Mouse (Mus musculus): ENCODE data around the gene Clta. TPM values are rescaled to one million over a fixed set of nuclear protein-coding genes. Genes with fewer than 3 reads are reported as not detected.

Clta gene
- polyA plus RNA-seq, 1 experiment from 2014 or later: 254 TPM

DNA sequence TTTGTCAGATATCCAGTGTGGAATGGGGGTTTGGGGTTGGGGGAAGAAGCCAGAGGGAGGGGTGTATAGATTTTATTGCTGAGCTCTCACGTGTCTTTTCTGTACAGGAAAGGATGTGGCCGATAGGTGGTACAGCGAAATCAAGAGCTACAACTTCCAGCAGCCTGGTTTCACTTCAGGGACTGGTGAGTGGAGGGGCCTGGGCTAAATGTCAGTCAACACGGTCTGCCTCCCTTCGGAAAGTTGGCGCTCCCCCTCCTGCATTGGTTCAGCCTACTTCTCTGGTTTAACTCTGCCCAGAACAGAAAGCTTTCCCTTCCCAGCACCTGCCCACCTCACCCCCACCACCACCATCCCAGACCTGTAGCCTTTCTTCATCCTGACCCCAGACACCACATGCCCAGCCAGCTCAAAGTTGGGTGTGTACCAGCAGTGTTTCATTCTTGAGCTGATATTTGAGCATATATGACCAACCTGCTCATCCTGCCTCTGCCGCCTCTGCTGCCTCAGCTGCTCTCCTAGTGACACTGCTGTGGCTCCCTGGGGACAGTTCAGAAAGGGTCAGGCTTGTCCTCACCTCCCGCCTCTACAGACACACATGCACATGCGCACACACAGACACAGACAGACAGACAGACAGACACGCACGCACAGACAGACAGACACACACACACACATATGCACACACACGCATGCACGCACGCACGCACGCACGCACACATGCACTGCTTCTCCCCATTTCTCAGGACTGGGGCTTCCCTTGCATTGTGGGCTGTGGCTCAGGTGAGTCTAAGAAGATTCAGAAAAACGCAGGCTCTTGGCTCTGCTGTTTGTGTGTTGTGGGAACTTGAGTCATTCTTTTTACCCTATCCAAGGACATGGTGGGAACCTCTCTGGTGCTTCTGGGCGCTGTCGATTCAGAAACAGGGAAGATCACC lies 33.6 kb upstream of the Clta start:
- no peak overlapping the region for H3K4me3 ChIP-seq
- H3K27me3 ChIP-seq: no peaks in the 10 kb centered on the region
- H3K9me3 ChIP-seq: no peaks in the 10 kb centered on the region
- no peak for ATAC-seq (ENCODE audit: insufficient number of reproducible peaks, insufficient read depth, low FRiP score, low TSS enrichment)
- H3K4me1 ChIP-seq: peaks cover 42% of the 10 kb centered on the region
- H3K4me2 ChIP-seq (replicated peaks): no peak overlapping the region
- WGBS: 83% methylated on average over 20 of the region's 20 CpGs
- H3K36me3 ChIP-seq: peaks cover 6% of the 10 kb centered on the region; the same call in 1 of the 2 replicates
- no peak overlapping the region for H3K9ac ChIP-seq
- H3K27ac ChIP-seq: no peak overlapping the region

DNA sequence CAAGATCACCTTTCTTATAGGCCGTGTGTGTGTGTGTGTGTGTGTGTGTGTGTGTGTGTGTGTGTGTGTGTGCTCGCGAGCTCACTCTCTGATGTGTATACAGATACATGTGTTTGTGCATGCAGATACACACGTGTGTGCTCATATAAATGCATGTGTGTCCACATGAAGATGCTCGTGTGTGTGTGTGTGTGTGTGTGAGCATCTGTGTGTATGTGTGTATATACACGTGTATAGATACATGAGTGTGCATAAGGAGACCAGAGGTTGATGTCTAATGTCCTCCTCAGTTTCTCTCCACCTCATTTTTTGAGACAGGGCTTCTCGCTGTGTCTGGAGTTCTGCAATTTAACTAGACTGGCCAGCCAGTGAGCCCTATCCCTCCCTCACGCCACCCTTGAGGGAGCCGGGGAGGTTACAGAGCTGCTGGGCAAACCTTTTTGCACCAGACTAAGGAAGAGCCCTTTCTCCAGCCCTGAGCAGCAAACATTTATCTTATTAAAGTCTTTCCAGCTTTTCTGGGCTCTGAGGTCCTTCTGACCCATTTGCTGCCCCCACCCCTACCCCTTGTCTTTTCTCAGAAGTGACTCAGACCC lies 32.6 kb upstream of the Clta start:
- Histone ChIP-seq H3K4me3 (no peak overlapping the region), H3K9ac (no peak overlapping the region; the same call in 1 of the 2 replicates), H3K9me3 (no peaks in the 10 kb centered on the region), H3K36me3 (peaks cover 6% of the 10 kb centered on the region; the same call in 1 of the 2 replicates), H3K4me1 (peaks cover 39% of the 10 kb centered on the region), H3K27ac (peak overlapping the region; percentile 88), H3K4me2 (replicated peaks) (peak overlapping the region; percentile 32), H3K27me3 (no peaks in the 10 kb centered on the region)
- 59% methylated on average over 9 of the region's 9 CpGs for WGBS
- peak; percentile 18 for ATAC-seq (ENCODE audit: insufficient number of reproducible peaks, insufficient read depth, low FRiP score, low TSS enrichment)

DNA sequence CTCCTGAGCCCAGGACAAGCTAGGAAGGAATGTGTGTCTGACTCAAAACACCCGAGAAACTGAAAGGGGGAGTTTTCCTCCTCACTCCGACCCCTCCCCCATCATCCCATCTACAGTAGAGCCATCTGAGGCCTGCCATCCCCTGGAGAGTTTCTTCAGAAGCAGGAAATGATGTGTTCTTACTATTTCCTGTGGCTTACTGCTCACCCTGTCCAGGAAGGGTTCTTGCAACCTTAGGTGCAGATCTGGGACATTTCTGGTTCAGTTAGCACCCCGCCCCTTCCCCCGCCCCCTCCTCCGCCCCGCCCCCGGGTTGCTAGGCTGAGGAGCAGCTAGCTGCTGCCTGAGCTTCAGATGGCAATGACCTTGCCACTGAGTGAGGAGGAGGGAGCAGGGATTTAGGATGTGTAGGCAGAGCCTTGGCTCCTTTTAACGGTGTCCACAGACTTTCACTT lies 32.1 kb upstream of the Clta start:
- H3K4me1 ChIP-seq: peaks cover 40% of the 10 kb centered on the region
- H3K27me3 ChIP-seq: no peaks in the 10 kb centered on the region
- peak overlapping the region; percentile 88 for H3K27ac ChIP-seq
- H3K9ac ChIP-seq: no peak overlapping the region
- H3K9me3 ChIP-seq: no peaks in the 10 kb centered on the region
- H3K4me2 ChIP-seq (replicated peaks): peak overlapping the region; percentile 32
- H3K4me3 ChIP-seq: no peak overlapping the region
- peak; percentile 63 for ATAC-seq (ENCODE audit: insufficient number of reproducible peaks, insufficient read depth, low FRiP score, low TSS enrichment)
- WGBS: 3% methylated on average over 8 of the region's 8 CpGs
- peaks cover 6% of the 10 kb centered on the region; the same call in 1 of the 2 replicates for H3K36me3 ChIP-seq

DNA sequence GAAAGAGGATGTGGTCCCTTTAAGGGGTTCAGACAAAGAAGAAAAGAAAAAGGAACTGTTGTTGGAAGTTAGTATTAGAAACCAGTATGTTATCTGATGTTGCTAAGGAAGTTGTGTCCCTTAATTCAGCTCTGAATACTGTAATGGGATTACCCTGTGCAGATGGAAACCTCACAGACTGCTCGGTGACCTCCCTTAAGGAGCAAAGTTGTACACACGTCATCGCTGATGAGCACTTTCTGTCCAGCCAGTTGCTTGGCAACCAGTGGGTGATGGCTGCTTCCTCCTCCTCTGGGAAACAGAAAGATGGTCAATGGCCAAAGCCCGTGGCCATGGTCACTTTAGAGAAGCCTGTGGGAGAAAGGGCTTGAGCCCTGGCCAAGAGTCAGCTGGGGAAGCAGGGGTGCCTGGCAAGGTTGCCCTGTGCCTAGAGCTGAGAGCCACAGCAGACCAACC lies 30.7 kb upstream of the Clta start:
- Histone ChIP-seq H3K36me3 (peaks cover 12% of the 10 kb centered on the region; the same call in 1 of the 2 replicates), H3K27ac (peak overlapping the region; percentile 23; the same call in 1 of the 2 replicates), H3K9me3 (no peaks in the 10 kb centered on the region), H3K4me1 (peaks cover 42% of the 10 kb centered on the region), H3K4me3 (no peak overlapping the region), H3K27me3 (no peaks in the 10 kb centered on the region), H3K4me2 (replicated peaks) (no peak overlapping the region), H3K9ac (no peak overlapping the region)
- ATAC-seq (ENCODE audit: insufficient number of reproducible peaks, insufficient read depth, low FRiP score, low TSS enrichment): no peak
- 60% methylated on average over 4 of the region's 4 CpGs for WGBS

DNA sequence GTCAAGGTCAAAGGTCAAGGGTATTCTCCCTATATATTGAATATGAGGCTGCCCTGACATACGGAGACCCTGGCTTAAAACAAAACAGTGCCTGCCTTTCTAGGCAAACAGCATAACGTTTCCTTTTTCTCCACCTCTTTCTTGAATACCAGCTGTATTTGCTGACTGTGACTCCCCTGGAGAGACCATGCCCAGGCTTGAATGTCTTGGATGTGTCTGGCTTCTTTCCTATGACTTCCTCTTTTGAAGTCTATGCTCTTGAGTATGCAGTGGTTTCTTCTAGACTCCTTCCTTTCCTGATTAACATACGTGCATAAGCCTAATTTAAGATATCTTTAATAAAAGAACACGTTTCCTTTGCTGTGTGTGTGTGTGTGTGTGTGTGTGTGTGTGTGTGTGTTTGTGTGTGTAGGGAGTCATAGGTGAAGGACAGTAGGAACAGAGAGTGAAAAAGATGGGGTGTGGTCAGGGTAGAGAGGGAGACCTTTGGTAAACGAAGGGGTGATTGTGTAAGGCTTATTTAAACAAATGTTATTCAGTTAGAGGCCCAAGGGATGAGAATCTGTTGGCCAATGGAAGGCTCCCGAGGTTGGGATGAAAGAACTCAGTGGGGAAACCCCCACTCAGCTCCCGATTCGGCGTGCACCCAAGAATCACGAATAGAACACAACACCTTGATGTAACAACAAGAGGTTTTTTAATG lies 29.2 kb upstream of the Clta start:
- H3K4me1 ChIP-seq: peaks cover 33% of the 10 kb centered on the region
- H3K9ac ChIP-seq: no peak overlapping the region
- H3K36me3 ChIP-seq: peaks cover 12% of the 10 kb centered on the region; the same call in 1 of the 2 replicates
- H3K9me3 ChIP-seq: no peaks in the 10 kb centered on the region
- no peak for ATAC-seq (ENCODE audit: insufficient number of reproducible peaks, insufficient read depth, low FRiP score, low TSS enrichment)
- no peak overlapping the region for H3K4me2 ChIP-seq (replicated peaks)
- H3K27ac ChIP-seq: no peak overlapping the region
- H3K27me3 ChIP-seq: no peaks in the 10 kb centered on the region
- WGBS: 82% methylated on average over 10 of the region's 10 CpGs
- no peak overlapping the region for H3K4me3 ChIP-seq

DNA sequence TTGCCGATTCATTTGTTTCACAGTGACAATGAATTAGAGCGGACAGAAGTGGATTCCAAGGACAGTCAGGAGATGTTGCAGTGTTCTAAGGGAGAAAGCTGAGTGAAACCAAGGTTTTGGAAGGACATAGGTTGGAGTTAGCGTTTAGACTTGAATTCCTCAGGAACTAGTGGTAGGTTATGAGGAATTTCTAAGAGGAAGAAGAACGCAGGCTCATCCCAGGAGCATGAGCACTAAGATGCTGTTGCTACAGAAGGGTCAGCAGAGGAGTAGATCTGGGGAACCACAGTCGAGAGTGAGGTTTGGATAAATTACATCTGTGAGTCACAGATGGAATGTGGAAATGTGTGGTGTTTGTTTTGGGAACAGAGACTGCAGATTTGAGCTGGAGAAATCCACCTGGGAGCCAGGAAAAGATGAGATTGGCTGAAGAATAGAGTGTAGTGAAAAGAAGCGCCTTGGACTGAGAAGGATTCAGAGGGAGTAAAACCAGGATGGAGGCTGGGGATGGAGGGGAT lies 28.0 kb upstream of the Clta start:
- no peaks in the 10 kb centered on the region for H3K27me3 ChIP-seq
- no peaks in the 10 kb centered on the region for H3K9me3 ChIP-seq
- H3K4me2 ChIP-seq (replicated peaks): no peak overlapping the region
- no peak overlapping the region for H3K4me3 ChIP-seq
- H3K9ac ChIP-seq: no peak overlapping the region
- H3K27ac ChIP-seq: no peak overlapping the region
- peaks cover 7% of the 10 kb centered on the region; the same call in 1 of the 2 replicates for H3K36me3 ChIP-seq
- ATAC-seq (ENCODE audit: insufficient number of reproducible peaks, insufficient read depth, low FRiP score, low TSS enrichment): no peak
- peaks cover 27% of the 10 kb centered on the region for H3K4me1 ChIP-seq
- WGBS: 79% methylated on average over 6 of the region's 6 CpGs

DNA sequence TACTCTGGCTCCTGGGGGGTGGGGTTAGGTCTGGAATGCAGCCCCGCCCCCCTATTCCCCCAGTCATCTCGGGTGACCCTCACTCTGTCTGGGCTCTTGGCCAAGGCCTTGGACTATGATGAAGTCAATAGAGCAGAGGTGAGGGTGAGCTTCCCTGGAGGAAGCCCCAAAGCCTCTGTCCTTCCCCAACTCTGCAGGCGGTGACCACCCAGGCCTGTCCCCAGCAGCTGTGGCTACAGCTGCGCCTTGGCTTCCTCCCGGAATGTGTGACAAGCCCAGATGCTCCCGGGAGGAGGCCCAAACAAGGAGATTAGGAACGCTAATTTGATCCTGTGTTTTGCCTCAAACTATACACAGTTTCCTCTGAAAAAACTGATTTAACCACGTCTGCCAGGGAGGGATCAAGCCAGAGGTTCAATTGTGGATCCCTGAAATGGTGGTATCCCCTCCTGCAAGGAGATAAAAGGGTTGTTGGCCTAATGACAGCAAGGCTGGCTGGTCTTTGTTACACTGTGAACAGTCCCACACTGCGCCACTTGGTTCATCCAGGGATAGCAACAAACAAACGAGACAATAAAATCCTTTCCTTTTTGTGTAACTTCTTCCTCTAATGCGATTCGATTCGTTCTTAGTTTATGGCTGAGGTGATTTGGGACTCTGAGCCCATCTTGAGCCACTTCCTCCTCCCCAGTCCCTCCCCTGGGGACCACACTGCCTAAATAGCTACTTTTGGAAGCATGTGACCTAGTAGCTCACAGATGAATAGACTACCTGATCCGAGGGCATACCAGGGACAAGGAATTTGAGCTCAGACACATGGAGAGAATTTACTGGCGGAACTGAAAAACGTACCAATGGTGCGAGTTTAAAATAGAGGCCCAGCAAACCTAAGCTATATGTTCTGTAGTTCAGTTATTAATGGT lies 25.5 kb upstream of the Clta start:
- peak overlapping the region; percentile 71 for H3K27ac ChIP-seq
- H3K36me3 ChIP-seq: peaks cover 7% of the 10 kb centered on the region; the same call in 1 of the 2 replicates
- no peaks in the 10 kb centered on the region for H3K9me3 ChIP-seq
- 14% methylated on average over 17 of the region's 17 CpGs for WGBS
- no peak overlapping the region for H3K4me3 ChIP-seq
- peaks cover 20% of the 10 kb centered on the region for H3K4me1 ChIP-seq
- no peaks in the 10 kb centered on the region for H3K27me3 ChIP-seq
- H3K9ac ChIP-seq: no peak overlapping the region
- H3K4me2 ChIP-seq (replicated peaks): no peak overlapping the region
- ATAC-seq (ENCODE audit: insufficient number of reproducible peaks, insufficient read depth, low FRiP score, low TSS enrichment): peak; percentile 44; the same call in 1 of the 2 replicates

DNA sequence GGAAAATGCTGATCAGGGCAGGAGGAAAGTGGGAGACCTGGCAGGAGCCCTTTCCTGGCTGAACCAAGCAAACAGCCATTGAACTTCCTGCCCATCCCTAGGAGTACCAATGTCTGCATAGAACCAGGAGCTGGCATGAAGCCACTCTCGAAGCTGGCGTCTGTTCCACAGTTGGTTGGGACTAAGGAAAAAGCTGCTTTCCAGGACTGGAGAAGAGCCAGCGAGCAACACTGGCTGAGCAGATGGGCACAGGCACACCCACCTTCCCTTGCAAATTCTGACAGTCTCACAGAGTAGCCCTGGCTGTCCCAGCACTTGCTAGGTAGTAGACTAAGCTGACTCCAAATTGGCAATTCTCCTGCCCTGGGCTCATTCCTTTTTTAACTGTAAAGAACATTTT lies 24.5 kb upstream of the Clta start:
- peaks cover 7% of the 10 kb centered on the region; the same call in 1 of the 2 replicates for H3K36me3 ChIP-seq
- no peak overlapping the region for H3K9ac ChIP-seq
- H3K4me1 ChIP-seq: peaks cover 20% of the 10 kb centered on the region
- H3K4me2 ChIP-seq (replicated peaks): no peak overlapping the region
- no peak overlapping the region for H3K4me3 ChIP-seq
- no peak for ATAC-seq (ENCODE audit: insufficient number of reproducible peaks, insufficient read depth, low FRiP score, low TSS enrichment)
- no peaks in the 10 kb centered on the region for H3K9me3 ChIP-seq
- no peak overlapping the region for H3K27ac ChIP-seq
- H3K27me3 ChIP-seq: no peaks in the 10 kb centered on the region
- WGBS: 88% methylated on average over 3 of the region's 3 CpGs

DNA sequence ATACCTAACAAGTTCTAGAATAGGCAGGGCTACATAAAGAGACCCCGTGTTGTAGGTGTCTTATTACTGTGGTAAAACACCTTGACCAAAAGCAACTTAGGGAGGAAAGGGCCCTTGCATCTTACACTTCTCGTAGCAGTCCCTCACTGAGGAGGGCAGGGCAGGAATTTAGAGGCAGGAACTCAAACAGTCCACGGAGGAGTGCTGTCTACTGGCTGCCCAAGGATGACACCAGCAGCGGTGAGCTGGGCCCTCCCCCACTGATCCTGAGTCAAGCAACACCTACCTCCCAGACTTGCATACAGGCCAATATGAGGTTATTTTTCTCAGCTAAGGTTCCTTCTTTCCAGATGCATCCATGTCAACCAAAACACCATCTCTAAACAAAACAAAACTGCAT lies 24.0 kb upstream of the Clta start:
- no peaks in the 10 kb centered on the region for H3K27me3 ChIP-seq
- no peak overlapping the region for H3K27ac ChIP-seq
- no peak for ATAC-seq (ENCODE audit: insufficient number of reproducible peaks, insufficient read depth, low FRiP score, low TSS enrichment)
- H3K9ac ChIP-seq: no peak overlapping the region
- H3K4me1 ChIP-seq: peaks cover 20% of the 10 kb centered on the region
- H3K36me3 ChIP-seq: 0 out of 2 replicates have a peak, but pooled peaks cover 7% of the 10 kb centered on the region
- no peaks in the 10 kb centered on the region for H3K9me3 ChIP-seq
- H3K4me2 ChIP-seq (replicated peaks): no peak overlapping the region
- H3K4me3 ChIP-seq: no peak overlapping the region
- 87% methylated on average over 4 of the region's 4 CpGs for WGBS

DNA sequence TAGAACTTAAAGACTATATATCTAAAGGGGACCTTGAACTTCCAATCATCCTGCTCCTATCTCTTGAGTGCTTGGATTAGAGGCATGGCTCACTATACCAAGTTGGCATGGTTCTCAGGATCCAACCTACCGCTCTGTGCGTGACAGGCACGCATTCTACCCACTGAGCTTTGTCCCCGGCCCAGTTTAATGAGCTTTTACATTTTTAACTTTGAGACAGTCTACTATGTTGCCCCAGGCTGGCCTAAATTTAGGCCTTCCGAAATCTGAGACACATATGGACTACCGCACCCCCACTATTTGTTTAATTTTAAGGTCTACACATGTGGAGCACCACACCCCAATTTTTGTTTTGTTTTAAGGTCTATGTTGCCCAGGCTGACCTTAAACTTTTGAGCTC lies 23.4 kb upstream of the Clta start:
- no peaks in the 10 kb centered on the region for H3K9me3 ChIP-seq
- 0 out of 2 replicates have a peak, but pooled peaks cover 7% of the 10 kb centered on the region for H3K36me3 ChIP-seq
- peaks cover 20% of the 10 kb centered on the region for H3K4me1 ChIP-seq
- no peak overlapping the region for H3K4me2 ChIP-seq (replicated peaks)
- H3K4me3 ChIP-seq: no peak overlapping the region
- ATAC-seq (ENCODE audit: insufficient number of reproducible peaks, insufficient read depth, low FRiP score, low TSS enrichment): no peak
- H3K9ac ChIP-seq: no peak overlapping the region
- no peak overlapping the region for H3K27ac ChIP-seq
- whole genome bisulfite sequencing: 92% methylated on average over 6 of the region's 6 CpGs
- H3K27me3 ChIP-seq: no peaks in the 10 kb centered on the region

All from embryonic facial prominence, embryonic 12.5 days (tissue).